Comparison of ENCODE assay signal across 19 mouse cellular contexts in the genomic region with DNA sequence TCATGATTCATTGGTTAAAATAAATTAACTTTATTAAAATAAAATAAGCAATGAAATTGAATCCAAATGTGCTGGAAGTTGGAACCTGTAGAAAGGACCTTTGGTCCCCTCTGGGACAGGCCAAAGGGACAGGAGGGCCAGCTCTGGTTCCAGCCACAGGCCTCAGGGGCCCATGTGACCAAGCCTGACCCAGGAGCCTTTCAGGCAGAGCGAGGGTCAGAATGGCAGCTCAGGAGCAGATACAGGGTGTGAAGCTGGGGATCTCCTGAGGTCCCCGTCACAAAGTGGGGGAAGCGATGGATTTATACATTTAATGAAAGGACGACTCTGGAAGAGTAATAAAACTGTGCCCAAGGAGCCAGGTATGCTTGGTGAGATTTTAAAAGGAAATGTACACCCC.
A peak's percentile ranks its signal among the peaks of the same experiment; 100 is the strongest.
DNase-seq lines count a peak whose midpoint lies in the region; ATAC-seq and TF ChIP-seq lines count a peak whose summit lies in the region.
"Had no signal": no experiment of that assay in that cellular context is flagged by ENCODE, and none has a peak within 500 bp of the region (broad histone marks: within the 10 kb centered on the region; RNA-seq: fewer than 3 reads in every experiment).

No protein-coding gene starts in this region.

- 0 out of 2 replicates have a peak overlapping the region, but pooled peaks have one; percentile 40 for H3K27ac ChIP-seq in forebrain, embryonic 10.5 days
- H3K27ac ChIP-seq in forebrain, embryonic 14.5 days (ENCODE audit: low read depth, low read length): no peak overlapping the region
- no peak overlapping the region for H3K27ac ChIP-seq in midbrain, embryonic 12.5 days (replicated peaks)
- no peak overlapping the region for H3K27ac ChIP-seq in midbrain, embryonic 11.5 days (ENCODE audit: low read depth, low read length)
- H3K27ac ChIP-seq in limb, embryonic 10.5 days: no peak overlapping the region
- no peak overlapping the region for H3K27ac ChIP-seq in gastrocnemius, adult 2 months
- H3K27ac ChIP-seq: forebrain, embryonic 13.5 days; heart, embryonic 10.5 days; hindbrain, embryonic 13.5 days had no signal

- H3K4me1 ChIP-seq in forebrain, embryonic 10.5 days: peaks cover 24% of the 10 kb centered on the region
- H3K4me1 ChIP-seq in forebrain, embryonic 14.5 days (ENCODE audit: control insufficient read depth, insufficient read depth, low read length): peaks cover 14% of the 10 kb centered on the region
- H3K4me1 ChIP-seq in midbrain, embryonic 12.5 days: peaks cover 23% of the 10 kb centered on the region
- H3K4me1 ChIP-seq in midbrain, embryonic 11.5 days (ENCODE audit: control insufficient read depth, insufficient read depth, low read length): peaks cover 18% of the 10 kb centered on the region
- peaks cover 25% of the 10 kb centered on the region for H3K4me1 ChIP-seq in limb, embryonic 10.5 days

- WGBS in forebrain, embryonic 10.5 days: 27% methylated on average over 4 of the region's 4 CpGs
- WGBS in forebrain, embryonic 14.5 days: 49% methylated on average over 4 of the region's 4 CpGs
- WGBS in midbrain, embryonic 12.5 days: 22% methylated on average over 4 of the region's 4 CpGs
- 17% methylated on average over 4 of the region's 4 CpGs for WGBS in midbrain, embryonic 11.5 days
- 15% methylated on average over 4 of the region's 4 CpGs for WGBS in limb, embryonic 10.5 days

- H3K4me3 ChIP-seq in forebrain, embryonic 10.5 days: no peak overlapping the region; the same call in 1 of the 2 replicates
- no peak overlapping the region for H3K4me3 ChIP-seq in forebrain, embryonic 14.5 days (ENCODE audit: low read depth, low read length)
- no peak overlapping the region for H3K4me3 ChIP-seq in midbrain, embryonic 12.5 days
- H3K4me3 ChIP-seq in midbrain, embryonic 11.5 days (ENCODE audit: low read depth, low read length): no peak overlapping the region
- peak overlapping the region; percentile 28; the same call in 1 of the 2 replicates for H3K4me3 ChIP-seq in limb, embryonic 10.5 days
- no peak overlapping the region for H3K4me3 ChIP-seq in gastrocnemius, adult 2 months
- H3K4me3 ChIP-seq: forebrain, embryonic 13.5 days; hindbrain, embryonic 13.5 days had no signal

- H3K27me3 ChIP-seq in forebrain, embryonic 10.5 days (ENCODE audit: poor library complexity, severe bottlenecking): peaks cover 54% of the 10 kb centered on the region
- peaks cover 20% of the 10 kb centered on the region for H3K27me3 ChIP-seq in forebrain, embryonic 14.5 days (replicated peaks; ENCODE audit: control insufficient read depth, insufficient read depth, low read length)
- peaks cover 13% of the 10 kb centered on the region for H3K27me3 ChIP-seq in midbrain, embryonic 12.5 days
- H3K27me3 ChIP-seq in midbrain, embryonic 11.5 days (ENCODE audit: control insufficient read depth, insufficient read depth, low read length): no peaks in the 10 kb centered on the region
- peaks cover 36% of the 10 kb centered on the region for H3K27me3 ChIP-seq in limb, embryonic 10.5 days (ENCODE audit: low read depth, poor library complexity, severe bottlenecking)
- H3K27me3 ChIP-seq: embryonic facial prominence, embryonic 13.5 days had no signal

- intact Hi-C loops in gastrocnemius, adult 2 months (cut with DNase I): no loop called here

- no peaks in the 10 kb centered on the region for H3K36me3 ChIP-seq in forebrain, embryonic 10.5 days (replicated peaks)
- no peaks in the 10 kb centered on the region for H3K36me3 ChIP-seq in forebrain, embryonic 14.5 days (ENCODE audit: control insufficient read depth, insufficient read depth, low read length)
- H3K36me3 ChIP-seq in midbrain, embryonic 12.5 days: no peaks in the 10 kb centered on the region
- H3K36me3 ChIP-seq in midbrain, embryonic 11.5 days (ENCODE audit: control insufficient read depth, insufficient read depth, low read length): no peaks in the 10 kb centered on the region
- H3K36me3 ChIP-seq in limb, embryonic 10.5 days: no peaks in the 10 kb centered on the region
- H3K36me3 ChIP-seq: embryonic facial prominence, embryonic 13.5 days; heart, embryonic 10.5 days; hindbrain, embryonic 13.5 days had no signal

- no peak overlapping the region for H3K4me2 ChIP-seq in forebrain, embryonic 14.5 days (ENCODE audit: low read length)
- 0 out of 2 replicates have a peak overlapping the region, but pooled peaks have one; percentile 38 for H3K4me2 ChIP-seq in midbrain, embryonic 12.5 days (replicated peaks)
- H3K4me2 ChIP-seq in midbrain, embryonic 11.5 days: no peak overlapping the region; the same call in 1 of the 2 replicates

- H3K9ac ChIP-seq in forebrain, embryonic 14.5 days (ENCODE audit: low read length): no peak overlapping the region
- H3K9ac ChIP-seq in midbrain, embryonic 12.5 days (replicated peaks): no peak overlapping the region
- no peak overlapping the region for H3K9ac ChIP-seq in midbrain, embryonic 11.5 days (ENCODE audit: low read length)
- H3K9ac ChIP-seq: forebrain, embryonic 13.5 days; hindbrain, embryonic 13.5 days had no signal

- ATAC-seq in forebrain, embryonic 14.5 days: no peak
- ATAC-seq in midbrain, embryonic 12.5 days (ENCODE audit: low FRiP score, low read depth): no peak
- ATAC-seq in midbrain, embryonic 11.5 days (ENCODE audit: low FRiP score): no peak
- ATAC-seq: forebrain, embryonic 13.5 days had no signal

- no peak for DNase-seq in forebrain, embryonic 10.5 days (ENCODE audit: extremely low spot score, low spot score)
- DNase-seq in forebrain, embryonic 14.5 days (ENCODE audit: low spot score): no peak
- DNase-seq in midbrain, embryonic 11.5 days (ENCODE audit: low spot score, missing footprints): no peak
- peak; percentile 43 for DNase-seq in limb, embryonic 10.5 days (ENCODE audit: low spot score)
- no peak for DNase-seq in ovary, postnatal 36 days (ENCODE audit: low spot score)
- DNase-seq in gastrocnemius, adult 2 months: no peak
- DNase-seq: adrenal gland, postnatal 14 days; cerebellum, adult 11-12 months; cerebellum, adult 9-10 months; cerebellum, postnatal 25 days; gastrocnemius, postnatal 10 days; heart, adult 18-20 months; heart, postnatal 10 days; heart, postnatal 4 days had no signal

- H3K9me3 ChIP-seq in forebrain, embryonic 10.5 days: no peaks in the 10 kb centered on the region
- H3K9me3 ChIP-seq in forebrain, embryonic 14.5 days (replicated peaks; ENCODE audit: control insufficient read depth, low read length): no peaks in the 10 kb centered on the region
- no peaks in the 10 kb centered on the region for H3K9me3 ChIP-seq in midbrain, embryonic 12.5 days
- no peaks in the 10 kb centered on the region for H3K9me3 ChIP-seq in midbrain, embryonic 11.5 days (ENCODE audit: control insufficient read depth, low read length)
- no peaks in the 10 kb centered on the region for H3K9me3 ChIP-seq in limb, embryonic 10.5 days (replicated peaks)
- H3K9me3 ChIP-seq: embryonic facial prominence, embryonic 13.5 days; forebrain, embryonic 13.5 days; heart, embryonic 10.5 days; hindbrain, embryonic 13.5 days had no signal

- no peak for TF ChIP-seq CTCF in gastrocnemius, adult 2 months (IDR thresholded peaks at IDR 0.05)
